Mouse (Mus musculus) ES-E14 (cell line): Measurements from ENCODE around the gene Rorb. TPM values are rescaled to one million over a fixed set of nuclear protein-coding genes. Genes with fewer than 3 reads are reported as not detected.

ENCODE experiments used
- DNase-seq: peaks from one replicate; pipeline ENCODE4 v3.0.0-alpha.2; 2013; ENCODE audit warnings: low read depth, low spot score
- H3K27ac ChIP-seq: 2 replicates; pipeline ENCODE4 v1.5.1; 2012; ENCODE audit warnings: low read depth, mild to moderate bottlenecking, low read length, moderate library complexity, mixed read lengths; ENCODE audit not compliant: poor library complexity, insufficient read depth, severe bottlenecking
- H3K36me3 ChIP-seq: 2 replicates; pipeline ENCODE4 v1.6.1; 2012; ENCODE audit warnings: mild to moderate bottlenecking, low read length, moderate library complexity, mixed read lengths; ENCODE audit not compliant: control insufficient read depth, poor library complexity, insufficient read depth, severe bottlenecking
- H3K4me1 ChIP-seq, 2 experiments: fragments of 150-350 bp in 1 of 2; sonication (generic) in 1 of 2; 2 replicates each; pipeline ENCODE4 v1.6.1; 2012; ENCODE audit warnings: low read length in 2 of 2, mild to moderate bottlenecking in 1 of 2, mixed read lengths in 1 of 2; ENCODE audit not compliant: control insufficient read depth in 2 of 2, insufficient read depth in 2 of 2, poor library complexity in 1 of 2
- H3K4me3 ChIP-seq, 2 experiments: fragments of 150-350 bp in 1 of 2; sonication (generic) in 1 of 2; 2 replicates each; pipeline ENCODE4 v1.5.1; 2012; ENCODE audit warnings: low read length in 2 of 2, low read depth in 1 of 2, mild to moderate bottlenecking in 1 of 2, mixed read lengths in 1 of 2; ENCODE audit not compliant: insufficient read depth in 1 of 2, poor library complexity in 1 of 2, severe bottlenecking in 1 of 2
- H3K9ac ChIP-seq: 2 replicates; pipeline ENCODE4 v1.6.1; 2012; ENCODE audit warnings: low read depth, mild to moderate bottlenecking, low read length, mixed read lengths; ENCODE audit not compliant: poor library complexity, insufficient read depth, severe bottlenecking
- H3K9me3 ChIP-seq: fragments of 150-350 bp; sonication (generic); 2 replicates; pipeline ENCODE4 v1.6.1; 2012; ENCODE audit warnings: low read depth, mild to moderate bottlenecking, low read length; ENCODE audit not compliant: control insufficient read depth, insufficient read depth
- CHD2 ChIP-seq: IDR thresholded peaks from 2 replicates; pipeline ENCODE4 v1.6.1; 2014; ENCODE audit warnings: mild to moderate bottlenecking, low read depth, low read length, inconsistent platforms
- HCFC1 ChIP-seq: IDR thresholded peaks from 2 replicates; pipeline ENCODE4 v1.6.1; 2012; ENCODE audit warnings: low read length, inconsistent platforms, borderline replicate concordance; ENCODE audit not compliant: insufficient read depth
- MAFK ChIP-seq: IDR thresholded peaks from 2 replicates; pipeline ENCODE4 v1.6.1; 2014; ENCODE audit warnings: mild to moderate bottlenecking, low read depth, low read length, inconsistent platforms; ENCODE audit not compliant: insufficient read depth
- ZC3H11A ChIP-seq: IDR thresholded peaks from 2 replicates; pipeline ENCODE4 v1.6.1; 2012; ENCODE audit warnings: low read depth, mild to moderate bottlenecking, inconsistent platforms, low read length, borderline replicate concordance
- ZNF384 ChIP-seq: IDR thresholded peaks from 2 replicates; pipeline ENCODE4 v1.6.1; 2012; ENCODE audit warnings: low read depth, low read length, inconsistent platforms
- in situ Hi-C, 2 experiments: fragments of 600-800 bp; cut with MboI; formaldehyde crosslinking; loops; one replicate each; pipeline ENCODE4 v1.15.1; 2025; ENCODE audit warnings: low sequenced_read_pairs in 2 of 2, inconsistent platforms in 1 of 2; ENCODE audit not compliant: unreplicated experiment in 2 of 2
- total RNA-seq: library from RNA; depleted of rRNA; stranded (reverse); fragments of 300-350 nt; gene quantifications from 2 replicates; pipeline ENCODE4 v1.2.3, GENCODE M21; 2012

The Rorb gene
- total RNA-seq, 1 experiment, result 0.13 TPM

DNA sequence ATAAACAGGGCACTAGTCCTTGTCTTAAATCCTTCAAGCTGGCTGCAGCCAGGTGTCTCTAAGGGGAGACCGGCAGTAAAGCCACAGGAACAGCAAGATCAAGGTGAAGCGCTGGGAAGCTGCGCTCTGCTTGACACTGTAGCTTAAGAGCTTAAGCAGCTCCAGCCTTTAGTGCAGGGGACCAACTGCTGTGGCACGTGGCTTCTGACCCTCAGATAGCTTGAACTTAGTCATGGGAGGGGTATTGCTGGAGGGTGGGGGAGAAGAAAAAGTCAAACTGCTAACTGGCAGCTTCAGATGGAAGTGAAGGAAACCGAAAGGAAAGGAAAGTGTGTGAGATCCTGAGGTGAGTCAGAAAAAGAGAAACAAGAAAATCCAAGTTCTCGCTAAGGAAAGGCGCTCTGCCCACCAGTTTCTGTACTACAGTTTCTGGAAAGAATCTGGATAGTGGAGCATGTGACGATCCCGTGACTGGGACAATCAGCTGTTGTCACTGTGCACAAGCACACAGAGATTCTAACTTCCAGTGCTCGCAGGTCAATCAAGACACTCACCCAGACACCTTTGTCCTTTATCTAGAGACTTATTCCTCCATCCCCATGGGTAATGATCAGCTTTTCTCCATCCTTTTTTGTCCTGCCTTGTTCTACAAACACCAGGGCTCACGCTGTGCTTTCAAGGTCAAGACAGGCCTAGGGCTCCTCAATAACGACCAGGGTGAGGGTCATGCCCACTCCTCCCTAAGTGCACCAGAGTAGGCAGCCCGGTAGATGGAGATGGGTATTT is 2.2 kb downstream of the Rorb start:
- Histone ChIP-seq H3K9me3 (no peaks in the 10 kb centered on the region), H3K9ac (no peak overlapping the region), H3K27ac (no peak overlapping the region), H3K4me3 (no peak overlapping the region), H3K4me1 (no peaks in the 10 kb centered on the region), H3K36me3 (no peaks in the 10 kb centered on the region)
- TF ChIP-seq MAFK (no peak), HCFC1 (no peak), ZC3H11A (no peak), CHD2 (no peak), ZNF384 (no peak)
- in situ Hi-C loops, result no loop called here
- DNase-seq, result no peak

DNA sequence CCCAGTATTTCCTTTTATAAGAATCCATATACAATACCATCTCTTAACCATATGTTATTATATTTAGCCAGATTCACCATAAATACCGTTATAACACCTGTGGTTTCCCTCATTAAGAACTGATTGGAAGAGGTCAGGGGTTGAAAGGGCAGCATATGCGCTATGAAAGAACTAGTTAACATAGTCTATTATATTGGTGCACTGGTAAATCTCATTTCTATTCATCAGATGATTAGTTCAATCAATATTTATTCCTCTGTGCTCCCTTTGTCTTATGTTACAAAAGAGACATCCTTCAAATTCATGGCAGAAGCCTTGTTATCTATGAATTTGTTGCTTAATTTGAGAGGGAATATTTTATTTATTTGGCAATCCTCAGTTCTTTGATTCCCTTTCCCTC is 6.4 kb downstream of the Rorb start:
- H3K9ac ChIP-seq, result no peak overlapping the region
- H3K9me3 ChIP-seq, result no peaks in the 10 kb centered on the region
- H3K27ac ChIP-seq, result no peak overlapping the region
- no peak for DNase-seq
- TF ChIP-seq CHD2 (no peak), ZNF384 (no peak), MAFK (no peak), HCFC1 (no peak), ZC3H11A (no peak)
- in situ Hi-C loops, result no loop called here
- H3K4me3 ChIP-seq, result no peak overlapping the region
- no peaks in the 10 kb centered on the region for H3K36me3 ChIP-seq
- no peaks in the 10 kb centered on the region for H3K4me1 ChIP-seq

DNA sequence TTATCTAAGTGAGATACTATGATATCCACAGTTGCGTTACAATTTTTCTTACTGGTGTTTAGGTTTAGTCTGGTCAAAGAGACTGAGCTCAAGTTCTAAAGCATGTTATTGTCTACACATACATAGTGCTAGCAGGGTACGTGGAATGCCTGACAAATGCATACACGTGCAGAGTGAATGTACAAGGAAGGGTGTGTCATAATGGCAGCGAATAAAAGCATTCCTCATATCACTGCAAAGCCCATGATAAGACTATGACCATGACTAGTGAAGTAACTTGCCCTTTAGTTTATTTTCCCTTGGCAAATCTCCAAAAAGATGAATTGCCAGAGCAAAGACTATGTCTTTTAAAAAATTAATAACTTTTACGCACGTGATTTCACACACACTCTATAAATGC is 13.8 kb downstream of the Rorb start:
- Histone ChIP-seq H3K27ac (no peak overlapping the region), H3K9me3 (no peaks in the 10 kb centered on the region), H3K4me1 (no peaks in the 10 kb centered on the region), H3K4me3 (no peak overlapping the region), H3K9ac (no peak overlapping the region), H3K36me3 (no peaks in the 10 kb centered on the region)
- TF ChIP-seq HCFC1 (no peak), MAFK (no peak), ZNF384 (no peak), CHD2 (no peak), ZC3H11A (no peak)
- in situ Hi-C loops, result no loop called here
- DNase-seq, result no peak

DNA sequence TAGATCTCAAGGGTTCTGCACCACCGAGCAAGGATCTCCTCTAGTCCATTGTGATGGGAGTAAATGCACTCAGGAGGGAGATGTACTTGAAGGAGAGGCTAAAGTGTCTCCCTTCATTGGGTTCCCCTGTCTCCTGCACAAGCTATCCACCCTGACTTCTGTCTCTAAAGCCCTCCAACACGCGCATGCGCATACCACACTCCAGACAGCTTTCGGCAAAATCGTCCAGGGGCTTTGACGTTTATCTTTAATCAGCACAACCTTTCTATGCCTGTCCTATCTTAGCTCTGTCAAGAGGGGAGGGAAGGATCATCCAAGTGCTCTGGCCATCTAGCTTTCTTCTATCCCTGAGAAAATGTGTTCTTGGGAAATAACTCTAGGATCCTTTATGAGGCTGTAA is 21.6 kb downstream of the Rorb start:
- Histone ChIP-seq H3K4me1 (no peaks in the 10 kb centered on the region), H3K27ac (no peak overlapping the region), H3K4me3 (no peak overlapping the region), H3K9me3 (no peaks in the 10 kb centered on the region), H3K36me3 (no peaks in the 10 kb centered on the region), H3K9ac (no peak overlapping the region)
- TF ChIP-seq HCFC1 (no peak), ZNF384 (no peak), MAFK (no peak), CHD2 (no peak), ZC3H11A (no peak)
- DNase-seq, result no peak
- in situ Hi-C loops, result no loop called here

DNA sequence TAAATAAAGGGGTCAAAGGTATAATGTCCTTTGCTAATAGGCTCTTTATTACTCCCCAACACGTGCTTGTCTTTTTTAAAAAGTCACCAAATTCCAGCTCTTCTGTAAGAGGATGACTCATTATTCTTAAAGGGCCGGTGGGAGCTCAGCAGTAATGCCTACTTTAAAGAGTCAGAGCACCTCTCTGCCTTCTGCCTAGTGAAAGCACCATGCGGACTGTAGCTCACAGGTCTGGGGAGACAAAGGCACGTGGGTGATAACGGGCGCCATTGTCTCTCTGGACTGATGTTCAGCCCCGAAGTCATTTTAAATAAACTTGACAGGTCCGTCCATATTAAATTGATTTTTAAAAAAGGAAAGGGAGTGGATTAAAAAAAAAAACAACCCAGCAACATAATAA is 33.1 kb downstream of the Rorb start:
- Histone ChIP-seq H3K4me3 (no peak overlapping the region), H3K9me3 (no peaks in the 10 kb centered on the region), H3K4me1 (no peaks in the 10 kb centered on the region), H3K36me3 (no peaks in the 10 kb centered on the region), H3K27ac (no peak overlapping the region), H3K9ac (no peak overlapping the region)
- in situ Hi-C loops, result no loop called here
- TF ChIP-seq CHD2 (no peak), HCFC1 (no peak), MAFK (no peak), ZNF384 (no peak), ZC3H11A (no peak)
- DNase-seq, result no peak
